Mouse (Mus musculus) gastrocnemius, adult 8-10 months (tissue): ENCODE results near the gene Cxcl12. TPM values are rescaled to one million over a fixed set of nuclear protein-coding genes. Genes with fewer than 3 reads are reported as not detected.

Experiments
- DNase-seq, 2 experiments: peaks; one replicate each; pipeline ENCODE4 v3.0.0; 2022; ENCODE audit warnings: low spot score in 2 of 2
- total RNA-seq, 4 experiments: library from RNA; stranded (reverse); gene quantifications; 2 replicates each; pipeline ENCODE4 v1.2.4; 2022

The Cxcl12 gene
- total RNA-seq, result 10 to 100 TPM; 38.4 to 54.2 (median 40.8) TPM

DNA sequence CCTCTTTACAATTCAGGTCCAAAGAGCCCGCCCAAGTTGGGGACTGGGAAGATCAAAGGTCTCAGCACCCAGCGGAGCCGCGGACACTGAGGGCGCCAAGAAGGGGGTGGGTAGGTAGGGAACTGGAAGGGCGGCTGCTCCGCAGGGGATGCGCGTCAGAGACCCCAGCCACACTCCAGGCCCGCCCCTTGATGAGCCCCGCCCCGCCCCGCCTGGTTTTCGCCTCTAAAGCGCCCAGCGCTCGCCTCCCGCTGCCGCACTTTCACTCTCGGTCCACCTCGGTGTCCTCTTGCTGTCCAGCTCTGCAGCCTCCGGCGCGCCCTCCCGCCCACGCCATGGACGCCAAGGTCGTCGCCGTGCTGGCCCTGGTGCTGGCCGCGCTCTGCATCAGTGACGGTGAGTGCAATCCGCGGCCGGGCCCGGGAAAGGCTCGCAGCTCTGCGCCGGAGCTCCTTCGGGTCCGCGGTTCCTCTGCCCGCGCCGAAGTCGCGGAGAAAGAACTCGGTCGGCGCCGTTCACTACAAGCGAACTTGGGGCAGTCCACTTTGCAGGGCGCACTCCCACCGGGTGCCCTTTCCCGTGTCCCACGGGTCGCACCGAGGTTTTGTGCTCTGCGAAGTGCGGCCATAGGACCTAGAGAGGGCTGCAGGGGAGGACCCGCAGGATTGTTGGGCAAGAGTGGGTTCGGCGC lies at the start of gene Cxcl12:
Gene Cxcl12, plus strand, starts transcription at position 215 of the 691 bp plus-strand sequence.
- DNase-seq, result peak; percentile 55 to 65

DNA sequence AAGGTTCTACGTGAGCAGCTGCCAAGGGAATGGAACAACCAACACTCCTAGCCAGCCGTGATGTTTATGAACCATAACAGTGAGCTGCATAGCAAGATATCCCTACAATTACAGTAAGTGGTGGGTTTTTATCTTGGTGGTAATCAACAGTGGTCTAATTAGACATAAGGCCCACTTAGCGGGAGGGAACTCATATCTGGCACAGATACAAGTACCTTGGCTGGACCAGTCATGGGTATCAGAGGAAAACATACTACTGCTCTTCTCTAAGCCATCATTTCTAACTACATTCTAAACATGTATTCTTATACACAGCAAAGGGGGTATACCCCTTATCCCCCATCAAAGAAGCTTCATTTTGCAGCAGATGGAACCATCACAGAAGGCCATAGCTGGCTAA lies 46.3 kb upstream of the Cxcl12 start:
- DNase-seq, result no peak

DNA sequence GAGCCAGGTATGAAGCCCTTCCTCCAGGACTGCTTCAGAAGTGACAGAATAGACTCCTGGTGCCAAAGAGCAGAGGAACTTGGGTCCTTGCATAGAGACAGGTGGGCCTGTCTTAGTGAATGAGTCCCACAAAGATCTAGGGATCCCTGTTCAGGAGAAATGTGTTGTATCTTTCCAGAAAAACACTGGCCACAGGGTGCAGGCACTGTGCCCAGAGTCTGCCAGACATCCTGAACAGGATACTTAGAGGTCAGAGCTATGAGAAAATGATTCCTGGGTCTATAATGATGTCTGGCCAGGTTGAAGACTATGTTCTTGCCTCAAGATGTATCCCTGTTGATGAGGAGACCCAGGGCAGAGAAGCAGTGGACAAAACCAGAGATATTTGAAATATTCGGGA lies 42.0 kb upstream of the Cxcl12 start:
- DNase-seq, result no peak

DNA sequence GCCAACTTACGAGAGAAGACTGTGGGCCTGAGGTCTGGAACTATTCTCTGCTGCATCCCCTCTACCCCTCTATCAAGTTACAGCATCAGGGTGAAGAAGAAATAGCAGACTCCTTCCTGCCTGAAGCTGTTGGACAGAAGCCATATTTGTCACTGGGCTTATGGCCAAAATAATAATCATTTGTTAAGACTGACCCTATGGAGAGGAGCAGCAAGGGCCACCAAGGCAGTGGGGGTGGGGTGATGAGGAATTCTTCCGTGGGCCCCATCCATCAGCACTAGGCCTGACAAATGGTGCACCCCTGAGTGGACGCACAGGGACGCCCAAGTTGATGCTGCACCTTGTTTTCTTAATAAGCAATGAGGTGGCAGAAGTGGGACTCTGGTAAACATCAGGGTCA lies 38.9 kb upstream of the Cxcl12 start:
- DNase-seq, result no peak

DNA sequence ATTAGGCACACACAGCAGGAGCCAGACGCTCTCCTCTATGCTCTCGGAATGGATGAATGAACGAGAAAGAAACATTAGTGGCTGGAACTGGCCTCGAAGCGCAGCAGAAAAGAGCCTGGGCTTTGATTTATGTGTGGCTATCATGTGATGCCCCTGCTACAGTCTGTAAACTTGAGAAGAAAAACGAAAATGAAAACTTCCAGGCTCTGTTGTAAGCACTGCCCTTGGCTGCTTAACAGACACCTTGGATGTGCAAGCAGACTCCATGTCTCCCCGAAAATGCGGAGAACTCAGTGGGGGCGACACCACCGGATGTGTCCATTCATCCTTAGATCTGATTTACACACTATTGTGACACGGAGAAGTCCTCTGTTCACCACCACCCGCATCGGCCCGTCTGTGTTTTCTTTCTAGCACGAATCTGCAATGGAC lies 37.6 kb upstream of the Cxcl12 start:
- DNase-seq, result no peak

DNA sequence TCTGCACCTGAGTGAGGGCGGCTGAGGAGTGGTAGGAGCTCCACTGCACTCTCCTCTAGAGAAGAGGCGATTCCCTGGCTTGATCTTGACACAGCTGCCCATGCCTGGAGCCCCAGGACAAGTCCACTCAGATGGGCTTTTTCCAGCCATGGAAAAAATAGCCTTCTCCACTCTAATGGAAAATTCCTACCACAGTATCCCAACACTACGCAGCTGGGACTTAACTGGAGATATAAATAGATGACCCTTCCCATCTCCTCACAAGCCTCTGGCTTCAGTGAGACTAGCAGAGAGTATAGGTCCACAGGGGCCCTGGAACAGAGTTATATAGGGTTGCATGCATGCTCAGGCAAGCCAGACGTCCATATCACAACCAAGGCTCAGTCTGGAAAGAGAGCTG lies 33.8 kb upstream of the Cxcl12 start:
- DNase-seq, result no peak

DNA sequence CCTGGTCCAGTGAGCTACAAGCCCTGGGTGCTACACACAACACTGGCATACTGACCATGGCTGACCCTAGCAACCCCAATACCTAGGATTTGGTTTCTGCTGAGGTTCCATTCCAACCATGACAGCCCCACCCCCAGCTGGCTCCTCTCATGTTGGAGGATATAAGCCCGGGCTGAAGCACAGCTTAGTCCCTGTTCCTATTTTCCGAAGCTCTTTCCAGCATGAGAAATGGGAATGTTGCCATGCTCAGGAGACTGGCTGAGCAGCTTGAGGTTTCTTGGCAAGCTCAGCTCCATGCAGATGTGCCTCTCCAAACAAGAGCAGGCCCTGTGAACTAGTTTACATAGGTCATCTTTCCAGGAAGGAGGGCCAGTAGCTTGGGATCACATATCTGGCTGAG lies 30.6 kb upstream of the Cxcl12 start:
- peak; percentile 36 to 44 for DNase-seq

DNA sequence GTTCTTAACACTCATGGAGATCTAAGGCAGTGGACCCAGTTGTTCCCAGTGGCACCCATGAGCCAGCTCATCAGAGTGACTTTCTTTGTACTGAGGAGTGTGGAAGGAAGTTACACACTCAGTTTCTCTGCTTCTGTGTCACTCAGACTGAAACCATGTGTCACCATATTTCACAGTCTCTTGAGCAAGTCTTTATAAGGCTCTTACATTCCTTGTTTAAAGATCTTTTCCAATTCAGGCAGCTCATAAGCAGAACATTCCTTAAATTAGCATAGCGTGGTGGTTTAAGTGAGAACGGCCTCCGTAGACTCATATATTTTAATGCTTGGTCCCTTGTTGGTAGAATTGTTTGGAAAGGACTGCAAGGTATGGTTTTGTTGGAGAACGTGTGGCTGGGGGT lies 27.4 kb upstream of the Cxcl12 start:
- DNase-seq, result no peak

DNA sequence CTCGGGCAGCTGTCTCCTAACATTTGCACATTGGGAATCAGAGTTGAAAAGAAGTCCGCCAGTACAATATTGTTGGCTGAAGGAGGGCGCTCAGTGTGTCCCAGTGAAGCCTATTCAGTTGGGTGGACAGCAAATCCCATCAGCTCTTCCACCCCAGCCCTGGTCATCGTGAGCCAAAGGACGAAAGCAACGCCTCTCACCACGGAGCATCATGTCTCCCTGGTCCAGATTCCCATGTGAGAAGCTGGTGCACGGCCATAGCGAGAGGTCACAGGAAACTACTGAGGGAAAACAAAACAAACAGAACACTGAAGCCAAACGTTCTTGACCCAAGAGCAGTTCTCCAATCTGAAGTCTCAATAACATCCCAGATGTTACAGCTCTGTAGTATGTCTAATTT lies 21.4 kb upstream of the Cxcl12 start:
- DNase-seq, result no peak

DNA sequence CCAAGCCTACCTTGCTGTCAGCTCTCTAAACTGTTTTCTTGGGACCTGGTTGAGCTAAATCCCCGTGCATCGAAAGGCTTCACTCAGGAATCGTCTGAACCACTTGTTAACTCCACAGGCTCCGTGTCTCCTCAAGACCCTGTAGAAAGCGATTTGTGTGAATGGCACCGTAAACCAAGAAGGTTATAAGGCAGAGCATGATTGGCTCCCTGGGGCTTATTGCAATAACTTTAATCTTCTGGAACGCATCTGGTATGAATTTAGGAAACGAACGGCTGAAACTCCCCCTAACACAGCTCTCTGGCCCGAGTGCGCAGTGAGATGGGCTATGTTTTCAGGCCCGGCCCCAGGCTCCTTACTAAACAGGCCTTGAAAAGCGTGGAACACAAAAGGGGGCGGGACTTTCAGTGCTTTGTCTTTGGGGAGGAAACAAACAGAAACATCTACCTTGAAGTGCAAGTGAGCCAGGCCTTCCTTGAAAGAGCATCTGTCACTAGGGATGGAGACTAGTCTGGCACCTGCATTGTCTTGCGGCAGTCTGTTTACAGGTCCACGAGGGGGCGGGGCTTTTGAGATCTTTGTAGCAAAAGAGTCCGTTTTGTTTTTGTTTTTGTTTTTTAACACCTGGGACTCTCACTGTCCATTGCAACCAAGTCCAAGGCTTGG lies 16.7 kb upstream of the Cxcl12 start:
- no peak for DNase-seq

DNA sequence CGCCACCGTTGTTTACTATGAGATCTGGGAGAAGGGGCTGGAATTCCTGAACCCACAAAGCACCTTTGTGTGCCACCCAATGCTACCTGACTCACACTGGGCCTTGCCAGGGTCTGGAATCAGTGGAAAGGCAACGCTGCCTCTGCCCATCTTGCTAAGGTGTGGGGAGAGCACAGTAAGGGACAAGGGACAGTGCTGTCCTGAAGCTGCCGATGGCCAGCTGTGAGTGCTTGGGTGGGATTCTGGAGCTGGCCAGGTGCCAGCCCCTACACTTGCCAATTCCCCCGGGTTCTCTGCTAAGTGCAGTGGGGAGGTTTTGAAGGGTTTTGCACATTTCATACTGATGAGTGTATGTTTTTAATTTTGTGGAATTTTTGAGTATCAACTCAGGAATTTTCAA lies 15.3 kb upstream of the Cxcl12 start:
- no peak for DNase-seq

DNA sequence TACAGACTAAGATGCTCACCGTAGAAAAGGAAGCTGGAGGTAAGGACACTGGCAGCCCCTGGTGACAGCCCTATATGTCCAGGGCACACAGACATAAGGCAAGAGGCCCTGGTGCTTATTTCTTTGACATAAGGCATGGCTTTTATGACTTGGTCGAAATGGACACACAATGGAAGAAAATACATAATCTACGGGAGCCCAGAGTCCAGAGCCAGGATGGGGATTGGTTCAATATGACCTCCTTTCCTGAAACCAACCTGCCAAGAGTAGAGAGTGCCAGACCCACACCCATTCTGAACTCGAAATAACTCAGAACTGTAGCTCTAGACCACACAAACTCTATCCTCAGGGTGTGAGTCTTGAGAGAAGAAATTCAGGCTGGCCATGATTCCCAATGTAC lies 11.5 kb upstream of the Cxcl12 start:
- DNase-seq, result no peak

DNA sequence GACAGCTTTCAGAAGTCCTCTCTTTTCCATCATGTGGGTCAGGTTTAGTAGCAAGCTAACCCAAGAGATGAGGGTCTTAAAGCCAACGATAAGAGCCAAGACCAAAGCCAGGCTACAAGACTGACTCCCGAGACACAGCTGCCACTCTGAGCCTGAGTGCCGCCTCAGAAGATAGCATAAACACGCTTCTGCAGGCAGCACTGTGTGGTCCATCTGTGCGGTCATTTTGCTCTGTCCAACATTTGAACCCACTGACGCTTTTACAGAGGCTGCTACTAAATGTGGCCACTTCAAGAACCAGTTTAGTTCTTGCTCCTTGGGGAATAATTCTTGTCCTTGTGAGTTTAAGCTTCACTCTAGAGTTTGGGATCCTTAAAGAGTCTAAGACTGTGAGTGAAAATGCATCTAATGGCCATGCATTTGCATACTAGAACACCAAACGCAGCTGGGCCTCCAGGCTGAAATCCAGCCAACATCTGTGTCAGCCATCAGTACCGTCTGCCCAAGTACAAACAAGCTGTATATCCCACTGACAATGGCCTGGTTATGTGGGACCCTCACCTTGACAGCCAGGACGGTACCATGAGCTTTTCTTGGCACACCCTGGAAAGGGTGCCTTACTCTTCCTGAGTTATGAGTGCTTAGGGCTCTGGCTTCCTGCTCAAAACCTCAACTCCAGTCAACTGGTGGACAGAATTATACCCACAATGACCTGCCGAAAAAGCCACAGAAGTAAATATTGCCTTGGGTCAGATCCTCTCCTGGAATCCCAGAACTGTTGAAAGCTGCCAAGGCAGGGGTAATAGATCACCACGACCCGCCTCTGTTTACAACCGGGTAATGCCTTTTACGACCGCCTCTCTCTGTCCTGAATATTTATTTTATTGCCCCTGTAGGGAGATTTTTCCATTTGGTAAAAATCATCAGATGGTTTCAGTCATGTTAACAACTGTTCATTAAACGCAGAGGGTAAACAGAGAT lies 8.3 kb upstream of the Cxcl12 start:
- DNase-seq, result no peak

DNA sequence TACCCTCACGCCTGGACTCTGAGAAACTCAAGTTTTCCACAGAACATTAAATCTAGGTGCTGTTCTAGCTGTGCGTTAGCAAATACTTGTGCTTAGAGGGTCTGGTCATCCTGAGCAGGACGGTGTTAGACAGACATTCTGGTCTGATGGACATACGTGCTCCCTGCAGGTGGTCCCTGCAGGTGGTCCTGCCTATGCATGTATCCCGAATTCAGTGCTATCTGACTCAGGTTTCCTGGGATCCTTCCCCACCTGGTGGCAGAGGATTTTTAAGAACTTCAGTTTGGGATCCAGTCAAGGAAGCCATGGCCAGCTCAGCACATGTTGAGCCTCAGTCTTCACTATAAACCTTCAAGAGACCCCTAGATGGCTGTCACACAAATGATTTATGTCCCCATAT lies 4.8 kb upstream of the Cxcl12 start:
- DNase-seq, result no peak

DNA sequence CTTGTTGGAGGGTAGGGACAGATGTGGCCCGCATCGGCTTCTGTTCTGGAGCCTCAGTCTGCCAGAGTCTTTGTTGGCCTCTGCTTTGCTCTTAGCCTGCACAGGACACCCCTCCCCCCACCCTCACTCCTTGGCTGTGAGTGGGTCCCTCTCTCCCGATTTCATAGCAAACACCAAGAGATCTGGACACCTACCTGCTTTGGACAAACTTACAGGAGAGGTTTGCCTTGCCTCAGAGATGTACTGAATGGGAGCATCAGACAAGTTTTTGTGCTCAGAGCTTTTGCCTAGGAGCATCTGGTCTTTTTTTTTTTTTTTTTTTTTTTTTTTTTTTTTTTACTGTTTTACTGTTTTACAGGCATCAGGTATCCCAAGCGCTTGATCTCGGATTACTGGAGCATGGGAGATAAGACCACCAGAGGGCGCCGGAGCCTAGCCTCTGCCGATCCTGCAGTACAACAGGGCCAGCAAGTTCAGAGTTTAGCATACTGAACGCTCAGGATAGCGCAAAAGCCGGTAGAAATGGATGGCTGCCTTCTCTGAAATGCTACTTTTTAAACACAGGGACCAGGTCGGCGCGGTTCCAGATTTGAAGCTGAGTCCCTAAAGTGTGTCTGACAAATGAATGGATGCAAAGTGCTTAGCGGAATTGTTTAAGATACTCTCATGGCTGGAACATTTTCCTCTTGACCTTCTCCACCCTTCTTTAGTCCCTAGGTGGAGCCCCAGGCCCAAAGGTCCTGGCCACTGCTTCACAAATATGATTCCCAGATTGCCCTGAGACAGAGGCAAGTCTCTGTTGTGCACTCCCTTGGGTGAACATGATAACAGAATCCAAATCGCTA lies 1.5 kb upstream of the Cxcl12 start:
- DNase-seq, result peak; percentile 78 to 83

DNA sequence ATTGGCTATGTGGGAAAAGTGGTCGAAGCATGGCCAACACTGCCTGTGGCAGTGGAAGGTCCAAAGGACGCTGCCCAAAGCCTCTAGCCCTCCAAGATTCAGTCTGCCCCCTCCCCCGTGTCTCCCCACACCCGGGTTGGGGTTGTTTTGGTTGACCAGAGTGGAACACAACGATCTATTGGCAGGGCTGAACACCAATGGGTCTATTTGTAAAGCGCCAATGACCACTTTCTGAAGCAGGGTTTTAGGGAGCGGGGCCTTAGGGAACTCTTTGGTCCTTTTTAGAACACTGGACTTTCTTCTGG lies 957 bp upstream of the Cxcl12 start:
- DNase-seq, result peak in 1 of 2 experiments; percentile 16

DNA sequence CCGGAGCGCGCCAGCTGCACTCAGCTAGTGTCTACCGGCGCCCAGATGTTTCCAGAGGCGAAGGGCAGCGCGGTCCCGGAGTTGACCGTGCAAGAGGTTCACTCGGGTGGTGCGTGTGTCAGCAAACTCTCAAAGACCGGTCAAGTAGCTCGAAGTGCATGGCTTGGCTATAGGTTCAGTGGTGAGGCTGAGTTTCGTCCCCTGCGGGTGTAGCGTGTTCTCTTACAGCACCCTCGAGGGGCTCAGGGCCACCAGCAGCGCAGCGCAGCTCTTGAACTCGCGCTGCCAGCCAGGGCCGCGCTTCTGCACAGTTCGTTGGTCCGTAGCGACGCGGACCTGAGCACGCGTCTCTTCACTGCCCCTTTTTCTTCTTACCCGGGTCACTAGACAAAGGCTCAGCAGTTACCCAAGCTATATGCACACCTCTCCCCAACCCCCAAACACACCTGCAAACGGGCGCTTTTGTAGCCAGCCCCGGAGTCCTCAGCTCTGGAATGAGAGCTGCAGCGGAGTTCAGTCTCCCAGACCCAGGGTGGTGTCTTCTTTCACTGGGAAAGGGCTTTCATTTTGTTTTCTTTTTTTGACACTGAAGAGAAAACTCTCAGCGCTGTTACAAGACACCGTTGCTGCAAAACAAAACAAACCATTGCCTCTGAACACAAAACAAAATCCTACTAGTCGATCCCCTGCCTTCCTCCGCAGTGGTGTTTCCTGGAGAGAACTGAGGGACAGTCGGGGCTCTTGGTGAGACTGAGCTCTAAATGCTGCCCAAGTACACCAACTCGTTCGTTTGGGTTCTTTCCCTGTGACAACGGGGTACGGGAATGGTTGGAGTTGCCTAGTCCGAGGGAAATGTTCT lies 945 bp downstream of the Cxcl12 start:
- no peak for DNase-seq

DNA sequence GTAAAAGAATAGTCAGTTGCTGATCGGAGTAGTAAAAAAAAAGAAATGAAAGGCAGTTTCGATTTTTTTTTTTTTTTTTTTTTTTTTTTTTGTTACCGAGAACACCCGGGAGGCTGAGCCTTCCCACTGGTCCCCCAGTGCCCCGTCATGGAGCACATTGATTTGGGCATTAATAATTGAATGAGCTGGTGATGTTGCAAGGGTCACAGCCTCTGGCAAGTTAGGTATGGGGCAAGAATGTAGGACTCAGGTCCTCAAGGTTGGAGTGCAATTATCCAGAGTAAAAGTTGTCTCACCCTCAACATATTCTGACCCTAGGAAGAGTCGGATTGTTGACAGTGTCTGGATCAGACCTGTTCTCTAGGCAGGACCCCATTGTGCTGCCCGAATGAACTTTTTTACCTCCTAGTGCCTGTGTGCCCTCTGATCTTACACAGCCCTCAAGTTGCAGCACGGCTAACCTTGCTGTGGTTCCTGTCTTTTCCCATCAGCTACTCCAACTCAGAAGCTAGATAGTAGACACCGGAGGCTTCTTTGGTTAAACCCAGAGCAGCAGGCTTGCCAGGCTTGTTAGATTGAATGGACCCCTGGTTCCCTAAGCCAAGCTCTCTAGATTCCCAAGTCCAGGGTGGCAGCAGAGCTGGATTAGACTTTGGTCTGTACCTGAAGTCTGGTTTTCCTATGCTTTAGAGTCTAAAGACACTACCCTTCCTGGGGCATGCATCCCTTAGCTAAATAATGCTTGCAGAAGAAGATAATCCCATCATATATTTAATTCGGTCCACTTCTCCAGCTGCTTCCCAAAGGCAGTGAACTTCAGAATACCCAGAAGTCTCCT lies 1.8 kb downstream of the Cxcl12 start:
- DNase-seq, result no peak

DNA sequence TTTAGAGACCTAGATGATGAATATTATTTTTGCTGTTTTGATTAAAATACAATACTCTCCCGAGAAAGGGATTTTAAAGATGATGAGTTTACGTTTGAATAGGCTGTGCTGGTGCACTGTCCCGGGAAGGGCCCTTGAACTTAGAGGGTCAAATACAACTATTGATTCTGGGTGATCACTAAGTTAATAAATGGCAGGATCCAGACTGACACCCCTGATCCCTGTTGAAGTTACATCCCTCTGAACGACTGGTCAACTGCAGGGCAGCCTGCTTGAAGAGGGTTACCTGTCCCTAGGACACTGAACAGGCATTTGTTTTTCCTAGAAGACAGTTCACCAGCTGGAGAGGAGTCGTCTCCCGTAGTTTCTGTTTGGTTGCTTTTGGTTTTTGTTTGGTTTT lies 4.0 kb downstream of the Cxcl12 start:
- no peak for DNase-seq
